Mouse (Mus musculus) ovary, adult 18-20 months (tissue): ENCODE data around the gene Pdlim3.
A peak's percentile ranks its signal among the peaks of the same experiment; 100 is the strongest.

Experiments used
- DNase-seq: peaks from one replicate; pipeline ENCODE4 v3.0.0; 2022; ENCODE audit warnings: low spot score, mixed read lengths

The Pdlim3 gene

DNA sequence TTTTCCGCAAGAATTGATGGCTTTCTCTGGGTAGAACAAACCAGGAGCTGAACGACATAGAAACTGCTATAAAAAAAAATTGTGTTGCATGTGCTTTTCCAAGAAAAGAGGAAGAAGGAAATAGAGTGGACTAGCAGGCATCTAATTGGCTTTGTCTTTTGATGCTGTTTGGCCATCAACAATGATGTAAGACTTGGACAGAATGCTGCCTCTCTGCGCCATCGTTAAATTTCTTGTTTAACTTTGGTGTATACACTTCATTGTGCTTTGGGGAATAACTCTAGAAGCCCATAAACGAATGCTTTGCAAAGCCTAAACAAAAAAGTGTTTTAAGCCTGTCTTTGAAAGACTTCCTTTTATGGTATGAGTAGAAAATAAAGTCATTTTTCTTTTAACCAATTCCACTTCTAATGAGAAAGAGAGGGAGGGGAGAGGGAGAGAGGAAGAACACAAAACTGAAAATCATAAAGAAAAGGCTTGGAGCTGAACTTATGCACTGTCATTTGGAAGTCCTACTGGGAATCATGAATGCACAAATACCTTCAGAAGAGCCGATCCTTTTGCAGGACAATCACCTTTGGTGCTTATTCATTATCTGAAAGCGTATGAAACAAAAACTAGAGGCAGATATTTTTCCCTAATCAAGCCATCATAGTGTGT, 20.5 kb downstream of the Pdlim3 start:
- DNase-seq: no peak

DNA sequence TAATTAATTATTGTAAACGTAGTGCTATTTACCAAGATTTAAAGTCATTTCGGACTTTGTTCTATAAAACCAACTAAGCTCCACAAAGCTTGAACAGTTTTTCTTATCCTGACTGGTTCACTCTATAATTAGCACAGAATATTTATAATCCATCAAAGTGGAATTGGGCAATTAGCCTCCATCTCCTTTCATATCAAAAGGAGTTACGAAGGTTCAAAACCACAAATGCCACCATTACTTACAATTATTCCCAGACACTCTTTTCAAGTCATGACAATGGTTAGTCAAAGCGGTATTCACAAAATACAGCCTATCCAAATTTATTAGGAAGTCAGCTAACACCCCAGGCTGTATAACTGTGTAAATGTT, 21.0 kb downstream of the Pdlim3 start:
- DNase-seq: no peak

DNA sequence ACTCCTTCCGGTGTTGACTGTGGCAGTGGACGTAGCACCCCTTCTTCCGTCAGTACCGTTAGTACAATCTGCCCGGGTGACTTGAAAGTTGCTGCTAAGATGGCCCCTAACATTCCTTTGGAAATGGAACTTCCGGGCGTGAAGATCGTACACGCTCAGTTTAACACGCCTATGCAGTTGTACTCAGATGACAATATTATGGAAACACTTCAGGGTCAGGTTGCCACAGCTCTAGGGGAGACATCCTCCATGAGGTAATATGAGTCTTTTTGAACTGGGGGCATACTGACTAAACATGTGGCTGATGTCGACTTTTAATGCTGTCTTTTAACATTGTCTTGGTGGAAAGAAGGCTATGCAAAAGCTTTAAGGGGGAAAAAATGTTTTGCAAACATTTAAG, 28.4 kb downstream of the Pdlim3 start:
- DNase-seq: no peak

DNA sequence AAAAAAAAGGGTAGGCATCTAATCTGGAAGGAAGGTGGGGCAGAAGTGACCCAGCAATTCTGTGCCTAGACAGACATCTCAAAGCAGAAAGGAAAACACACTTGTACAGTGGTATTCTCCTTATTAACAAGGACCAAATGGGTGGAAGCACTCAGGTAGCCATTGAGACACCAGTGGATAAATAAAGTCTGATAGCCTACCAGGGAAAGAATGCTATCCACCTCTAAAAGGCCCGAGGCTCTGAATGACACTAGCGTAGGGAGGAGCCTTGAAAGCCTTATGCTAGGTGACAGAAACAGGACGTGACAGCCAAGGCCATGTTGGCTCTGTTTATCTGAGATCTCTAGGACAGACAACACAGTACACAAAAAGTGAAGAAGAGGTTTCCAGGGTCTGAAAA, 31.2 kb downstream of the Pdlim3 start:
- no peak for DNase-seq

DNA sequence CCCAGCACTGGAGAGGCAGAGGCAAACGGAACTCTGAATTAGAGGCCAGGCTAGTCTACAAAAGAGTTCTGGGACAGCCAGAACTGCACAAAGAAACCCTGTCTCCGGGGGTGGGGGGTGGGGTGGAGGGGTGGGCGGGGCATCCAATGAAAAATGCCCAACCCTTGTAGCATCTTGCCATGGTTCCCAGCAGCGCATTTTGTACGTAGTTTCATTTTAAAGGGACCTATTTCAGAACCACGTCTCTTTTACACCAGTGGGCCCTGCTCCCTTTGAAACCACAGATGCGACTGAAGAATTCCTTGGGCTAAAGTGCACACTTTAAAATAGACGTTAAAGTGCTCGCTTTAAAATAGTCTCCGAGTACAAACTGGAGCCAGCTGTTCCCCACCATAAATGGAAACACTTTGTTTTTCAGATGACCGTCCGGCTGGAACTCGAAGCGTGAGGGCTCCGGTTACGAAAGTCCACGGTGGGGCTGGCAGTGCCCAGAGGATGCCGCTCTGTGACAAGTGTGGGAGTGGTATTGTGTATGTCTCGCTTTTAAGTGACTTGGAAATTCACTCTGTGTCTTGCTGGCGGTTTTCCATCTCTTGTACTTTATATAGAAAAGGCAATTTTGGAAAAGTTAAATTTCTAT, 31.9 kb downstream of the Pdlim3 start:
- DNase-seq: no peak

DNA sequence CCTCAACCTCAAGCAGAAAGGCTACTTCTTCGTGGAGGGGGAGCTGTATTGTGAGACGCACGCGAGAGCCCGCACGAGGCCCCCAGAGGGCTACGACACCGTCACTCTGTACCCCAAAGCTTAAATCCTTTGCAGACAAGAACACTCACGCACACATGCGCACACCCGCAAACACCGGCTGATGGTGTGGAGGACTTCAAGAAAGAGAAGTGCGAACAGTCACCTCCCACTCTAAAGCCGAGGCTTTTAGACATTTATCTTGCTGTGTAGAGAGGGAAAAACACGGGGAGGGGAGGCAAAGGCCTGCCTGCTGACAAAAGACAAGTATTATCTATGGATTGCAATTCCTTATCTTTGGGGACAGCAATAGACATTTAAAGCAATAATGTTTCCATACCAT, 33.6 kb downstream of the Pdlim3 start:
- no peak for DNase-seq

DNA sequence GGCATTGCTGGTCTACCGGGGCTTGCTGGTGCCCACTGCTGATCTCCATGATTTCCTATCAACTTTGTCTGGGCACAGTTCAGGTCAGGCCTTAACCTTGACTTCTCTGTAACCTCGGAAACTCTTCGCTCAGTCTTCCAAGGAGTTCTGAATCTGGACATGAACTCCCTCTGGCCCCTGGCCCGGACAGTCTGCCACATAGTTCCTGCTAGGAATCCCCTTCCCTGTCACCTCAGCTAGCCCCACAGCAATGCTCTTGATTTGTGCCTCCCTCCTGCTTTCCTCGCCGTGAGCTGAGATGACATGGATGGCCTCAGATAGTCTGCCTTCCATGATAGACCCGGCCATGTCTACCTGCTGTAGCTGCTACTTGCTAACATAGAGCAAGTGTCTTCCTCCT, 35.1 kb downstream of the Pdlim3 start:
- no peak for DNase-seq

DNA sequence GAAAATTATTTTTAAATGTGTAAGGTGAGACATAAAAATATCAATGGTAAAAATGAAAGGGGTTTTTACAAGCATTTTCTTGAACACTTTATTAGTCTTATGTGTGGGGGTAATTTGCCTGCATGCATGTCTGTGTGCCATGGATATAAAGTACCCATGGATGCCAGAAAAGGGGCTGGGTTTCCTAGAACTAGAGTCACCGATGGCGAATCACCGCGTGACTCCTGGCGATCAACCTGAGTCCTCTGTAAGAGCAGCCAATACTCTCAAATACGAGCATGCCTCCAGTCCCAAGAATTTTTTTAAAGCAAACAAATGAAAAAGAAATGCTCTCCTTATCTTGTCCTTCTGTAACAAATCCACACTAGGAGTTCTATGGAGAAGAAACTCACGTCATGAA, 36.9 kb downstream of the Pdlim3 start:
- DNase-seq: no peak

DNA sequence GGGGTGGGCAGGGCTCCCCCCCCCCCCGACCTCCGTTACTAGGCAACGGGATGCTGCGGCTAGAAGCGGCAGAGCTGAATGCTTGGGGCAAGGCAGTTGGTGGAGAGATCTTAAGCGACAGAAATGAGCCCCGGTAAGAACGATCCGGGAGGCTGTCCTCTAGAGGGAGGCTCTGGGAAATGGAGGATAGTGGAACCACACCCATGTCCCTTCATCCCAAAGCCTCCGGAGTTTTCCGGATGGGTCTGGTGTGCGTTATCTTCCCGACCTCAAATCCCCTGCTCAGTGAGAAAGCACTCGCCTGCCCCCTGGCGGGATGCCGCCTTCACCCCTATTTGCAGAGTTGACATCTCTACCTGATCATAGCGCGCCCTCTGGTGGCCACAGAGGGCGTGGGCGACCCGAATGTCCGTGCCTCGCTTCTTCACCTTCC, 49.3 kb downstream of the Pdlim3 start, which contains the start of gene Ccdc110:
Ccdc110 (plus strand) TSS at position 38 of the 433 bp plus-strand sequence.
- DNase-seq: peak; percentile 79

DNA sequence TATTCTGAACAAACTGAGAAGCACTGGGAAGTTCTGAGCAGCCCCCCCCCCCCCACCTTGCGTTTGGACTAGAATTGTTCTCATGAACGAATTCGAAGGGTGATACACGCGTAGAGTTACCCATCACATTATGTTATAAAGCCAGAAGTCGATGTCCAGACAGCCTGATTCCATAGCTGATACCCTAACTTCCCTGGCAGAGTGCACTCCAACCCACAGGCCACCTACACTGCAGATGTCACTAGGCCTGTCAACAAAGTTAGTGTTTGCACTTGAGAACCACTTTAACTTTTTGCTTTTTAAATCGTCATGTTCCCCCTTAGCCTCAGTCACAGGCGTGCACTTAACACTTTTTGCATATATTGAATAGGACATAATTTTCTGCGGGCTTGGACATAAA, 51.7 kb downstream of the Pdlim3 start:
- no peak for DNase-seq

DNA sequence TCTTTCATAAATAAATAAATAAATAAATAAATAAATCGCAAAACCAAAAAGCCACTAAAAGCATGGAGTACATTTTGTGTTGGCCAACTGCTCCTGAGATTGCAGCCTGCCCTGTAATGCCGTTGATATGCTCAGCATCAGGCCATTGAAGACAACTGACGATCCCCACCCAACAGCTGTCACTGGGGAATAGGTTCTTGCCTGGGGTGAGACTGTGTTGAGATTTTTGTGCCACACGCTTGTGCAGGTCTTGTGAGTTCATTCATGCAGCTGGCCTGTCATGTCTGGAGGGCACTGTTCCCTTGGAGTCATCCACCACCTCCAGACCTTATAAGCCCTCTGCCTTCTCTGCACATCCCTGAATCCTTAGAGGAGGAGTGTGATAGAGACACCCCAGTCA, 61.0 kb downstream of the Pdlim3 start:
- DNase-seq: no peak

DNA sequence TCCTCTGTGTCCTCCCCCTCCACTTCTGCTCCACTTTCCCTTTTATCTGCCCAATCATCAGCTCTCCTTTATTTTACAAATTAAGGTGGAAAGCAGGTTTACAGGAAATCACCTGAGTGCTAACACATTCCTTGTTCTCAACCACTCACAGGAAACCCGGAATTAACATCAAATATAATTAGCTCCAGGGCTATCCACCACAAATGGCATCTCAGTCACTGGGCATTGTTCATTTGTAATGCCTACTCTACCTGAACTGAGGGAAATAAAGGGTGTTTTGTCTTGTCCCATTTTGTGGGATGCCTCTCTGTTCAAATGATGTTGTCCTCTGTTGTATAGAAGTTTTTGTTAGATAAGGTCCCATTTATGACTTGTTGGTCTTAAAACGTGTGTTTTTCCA, 65.4 kb downstream of the Pdlim3 start:
- DNase-seq: no peak
